Mouse (Mus musculus): ENCODE results near the gene Ky. TPM values are rescaled to one million over a fixed set of nuclear protein-coding genes. Genes with fewer than 3 reads are reported as not detected.

The Ky gene
- polyA plus RNA-seq, 1 experiment, result 1.4 TPM

DNA sequence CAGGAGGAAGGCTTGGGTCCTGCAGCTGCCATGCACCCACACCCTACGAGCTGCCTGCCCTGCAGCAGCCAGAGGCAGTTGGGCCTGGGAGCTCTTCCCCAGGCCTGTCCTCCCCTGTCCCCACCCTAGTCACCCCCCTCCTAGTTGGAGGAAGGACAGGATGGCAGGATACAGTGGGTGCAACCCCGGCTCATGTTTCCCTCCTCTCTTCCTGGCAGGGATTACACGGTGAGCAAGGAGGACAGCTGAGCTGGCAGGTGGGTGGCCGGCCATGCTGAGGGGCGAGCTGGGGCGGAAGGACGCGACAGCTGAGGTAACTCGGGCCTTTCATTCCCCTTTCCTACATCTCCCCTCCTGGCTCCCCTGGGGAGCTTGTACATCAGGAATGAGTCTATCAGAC, 11.1 kb upstream of the Ky start:
- no peak overlapping the region for H3K27ac ChIP-seq (ENCODE audit: insufficient read depth, low read length)
- no peaks in the 10 kb centered on the region for H3K4me1 ChIP-seq (ENCODE audit: control insufficient read depth, insufficient read depth, low read length)
- TF ChIP-seq EP300 (IDR thresholded peaks at IDR 0.05; ENCODE audit: insufficient read depth, low read depth, low read length) (no peak), POLR2A (IDR thresholded peaks at IDR 0.05; ENCODE audit: insufficient read depth, low read length) (no peak), CTCF (IDR thresholded peaks at IDR 0.05; ENCODE audit: low read depth, low read length) (no peak)
- no peaks in the 10 kb centered on the region for H3K27me3 ChIP-seq (ENCODE audit: control insufficient read depth, insufficient read depth, low read length, poor library complexity, severe bottlenecking)
- H3K9ac ChIP-seq (ENCODE audit: low read depth, poor library complexity, severe bottlenecking), result no peak overlapping the region
- H3K36me3 ChIP-seq (ENCODE audit: control insufficient read depth, insufficient read depth, low read length, poor library complexity, severe bottlenecking), result no peaks in the 10 kb centered on the region
- no peaks in the 10 kb centered on the region for H3K9me3 ChIP-seq (replicated peaks; ENCODE audit: control insufficient read depth, insufficient read depth, low read length, poor library complexity, severe bottlenecking)
- H3K4me3 ChIP-seq (ENCODE audit: low read depth, low read length), result no peak overlapping the region

DNA sequence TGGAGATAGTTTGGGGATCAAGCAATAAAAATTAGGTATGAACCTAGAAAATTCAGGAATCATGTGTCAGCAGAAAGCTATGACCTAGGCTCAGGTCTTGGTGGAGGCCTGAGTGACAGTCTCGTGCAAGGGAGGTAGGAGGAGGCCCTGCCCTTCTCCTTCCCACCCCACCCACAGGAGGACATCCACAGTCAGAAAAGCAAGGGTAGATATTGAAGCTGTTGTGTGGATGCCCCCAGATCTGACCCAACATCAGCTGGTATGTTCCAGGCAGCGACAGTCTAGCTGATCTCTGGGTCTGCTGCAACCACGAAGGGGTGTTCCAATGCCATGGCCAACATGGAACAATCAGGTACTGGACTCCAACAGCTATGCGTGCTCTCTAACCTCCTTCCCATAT, 10.3 kb upstream of the Ky start:
- H3K27me3 ChIP-seq (ENCODE audit: control insufficient read depth, insufficient read depth, low read length, poor library complexity, severe bottlenecking), result no peaks in the 10 kb centered on the region
- no peak overlapping the region for H3K4me3 ChIP-seq (ENCODE audit: low read depth, low read length)
- TF ChIP-seq CTCF (IDR thresholded peaks at IDR 0.05; ENCODE audit: low read depth, low read length), result no peak
- no peak for TF ChIP-seq POLR2A (IDR thresholded peaks at IDR 0.05; ENCODE audit: insufficient read depth, low read length)
- no peaks in the 10 kb centered on the region for H3K36me3 ChIP-seq (ENCODE audit: control insufficient read depth, insufficient read depth, low read length, poor library complexity, severe bottlenecking)
- no peak overlapping the region for H3K27ac ChIP-seq (ENCODE audit: insufficient read depth, low read length)
- no peaks in the 10 kb centered on the region for H3K9me3 ChIP-seq (replicated peaks; ENCODE audit: control insufficient read depth, insufficient read depth, low read length, poor library complexity, severe bottlenecking)
- H3K9ac ChIP-seq (ENCODE audit: low read depth, poor library complexity, severe bottlenecking), result no peak overlapping the region
- no peaks in the 10 kb centered on the region for H3K4me1 ChIP-seq (ENCODE audit: control insufficient read depth, insufficient read depth, low read length)

DNA sequence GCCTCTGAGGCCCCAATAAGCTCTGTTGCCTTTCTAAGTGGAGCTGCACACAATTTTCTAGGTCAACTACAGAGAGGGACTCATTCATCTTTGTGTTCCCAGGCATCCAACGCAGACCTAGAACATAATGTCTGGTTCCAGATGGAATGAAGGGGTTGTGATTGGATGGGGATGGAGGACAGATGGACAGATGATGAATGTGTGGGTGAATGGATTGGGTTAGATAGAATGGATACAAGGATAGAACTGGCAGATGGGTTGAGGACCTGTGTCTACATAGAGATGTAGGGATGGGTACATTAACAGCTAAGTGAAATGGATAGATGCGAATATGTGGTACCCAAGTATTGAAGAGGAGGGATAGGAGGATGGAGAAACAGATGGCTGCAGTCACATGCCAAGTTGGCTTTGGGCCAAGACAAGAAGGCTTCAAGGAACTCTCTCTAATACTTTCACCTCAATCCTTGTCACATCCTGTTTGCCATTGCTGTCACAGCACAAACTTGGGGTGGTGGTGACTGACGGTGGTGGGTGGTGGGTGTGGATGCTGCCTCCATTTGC, 9.0 kb upstream of the Ky start:
- TF ChIP-seq EP300 (IDR thresholded peaks at IDR 0.05; ENCODE audit: insufficient read depth, low read depth, low read length), result no peak
- no peak for TF ChIP-seq CTCF (IDR thresholded peaks at IDR 0.05; ENCODE audit: low read depth, low read length)
- TF ChIP-seq POLR2A (IDR thresholded peaks at IDR 0.05; ENCODE audit: insufficient read depth, low read length), result no peak
- Histone ChIP-seq H3K9ac (ENCODE audit: low read depth, poor library complexity, severe bottlenecking) (no peak overlapping the region), H3K4me1 (ENCODE audit: control insufficient read depth, insufficient read depth, low read length) (no peaks in the 10 kb centered on the region), H3K36me3 (ENCODE audit: control insufficient read depth, insufficient read depth, low read length, poor library complexity, severe bottlenecking) (no peaks in the 10 kb centered on the region), H3K9me3 (replicated peaks; ENCODE audit: control insufficient read depth, insufficient read depth, low read length, poor library complexity, severe bottlenecking) (no peaks in the 10 kb centered on the region), H3K27ac (ENCODE audit: insufficient read depth, low read length) (no peak overlapping the region), H3K4me3 (ENCODE audit: low read depth, low read length) (no peak overlapping the region), H3K27me3 (ENCODE audit: control insufficient read depth, insufficient read depth, low read length, poor library complexity, severe bottlenecking) (no peaks in the 10 kb centered on the region)

DNA sequence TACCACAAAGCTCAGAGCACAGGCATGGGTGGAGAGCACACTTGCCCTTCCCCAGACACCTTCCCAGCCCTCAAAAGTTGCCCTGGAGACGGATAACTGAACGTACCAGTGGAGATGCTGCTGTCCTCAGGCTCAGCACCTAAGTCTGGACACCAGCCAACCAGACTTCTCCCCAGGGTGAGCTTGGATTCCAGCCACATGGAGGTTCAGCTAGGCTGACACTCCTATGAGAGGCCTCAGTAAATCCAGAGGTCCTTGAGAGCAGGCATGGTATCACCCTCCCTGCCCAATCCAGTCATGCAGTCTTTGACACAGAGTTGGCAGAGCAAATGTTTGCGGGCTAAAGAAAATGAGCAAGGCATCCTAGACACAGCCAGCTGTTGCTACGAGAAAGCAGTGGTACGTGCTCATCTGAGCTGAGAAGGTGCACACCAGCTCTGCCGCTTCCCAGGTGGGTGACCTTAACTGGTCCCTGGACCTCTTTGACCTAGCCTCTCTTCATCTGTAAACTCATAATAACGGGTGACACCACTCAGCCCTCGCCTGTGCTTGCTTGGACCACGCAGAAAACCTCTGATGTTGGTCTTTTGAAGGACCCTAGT, 8.4 kb upstream of the Ky start:
- H3K9me3 ChIP-seq (replicated peaks; ENCODE audit: control insufficient read depth, insufficient read depth, low read length, poor library complexity, severe bottlenecking), result no peaks in the 10 kb centered on the region
- no peaks in the 10 kb centered on the region for H3K27me3 ChIP-seq (ENCODE audit: control insufficient read depth, insufficient read depth, low read length, poor library complexity, severe bottlenecking)
- H3K4me3 ChIP-seq (ENCODE audit: low read depth, low read length), result no peak overlapping the region
- no peaks in the 10 kb centered on the region for H3K4me1 ChIP-seq (ENCODE audit: control insufficient read depth, insufficient read depth, low read length)
- no peak overlapping the region for H3K9ac ChIP-seq (ENCODE audit: low read depth, poor library complexity, severe bottlenecking)
- no peak for TF ChIP-seq CTCF (IDR thresholded peaks at IDR 0.05; ENCODE audit: low read depth, low read length)
- no peak for TF ChIP-seq EP300 (IDR thresholded peaks at IDR 0.05; ENCODE audit: insufficient read depth, low read depth, low read length)
- TF ChIP-seq POLR2A (IDR thresholded peaks at IDR 0.05; ENCODE audit: insufficient read depth, low read length), result no peak
- H3K27ac ChIP-seq (ENCODE audit: insufficient read depth, low read length), result no peak overlapping the region
- H3K36me3 ChIP-seq (ENCODE audit: control insufficient read depth, insufficient read depth, low read length, poor library complexity, severe bottlenecking), result no peaks in the 10 kb centered on the region

DNA sequence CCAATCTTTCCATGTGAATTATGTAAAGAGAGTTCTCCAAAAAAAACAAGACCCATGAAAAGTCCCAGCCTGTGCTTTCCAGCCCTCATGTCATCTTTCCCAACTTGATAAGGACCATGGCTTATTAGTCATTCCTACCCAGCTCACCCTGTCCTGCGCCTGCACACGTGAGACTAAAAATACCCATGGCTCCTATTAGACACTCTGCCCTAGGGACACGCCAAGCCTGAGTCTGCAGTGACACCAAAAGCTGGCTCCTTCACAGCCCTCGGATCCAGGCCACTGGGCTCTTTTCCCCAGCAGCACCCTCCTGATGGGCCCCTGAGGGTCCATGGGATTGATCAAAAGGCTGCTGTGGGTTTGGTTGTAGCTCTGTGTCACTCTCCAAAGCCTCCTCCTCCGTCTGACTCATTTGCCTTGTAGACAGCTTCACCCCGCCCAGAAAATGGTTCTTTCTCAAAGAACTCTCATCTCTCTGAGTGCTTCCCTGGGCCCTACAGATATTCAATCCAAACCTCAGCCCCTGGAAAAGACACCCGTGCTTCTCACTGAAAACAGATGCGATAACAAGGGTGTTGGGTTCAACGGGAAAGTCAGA, 7.6 kb upstream of the Ky start:
- Histone ChIP-seq H3K4me1 (ENCODE audit: control insufficient read depth, insufficient read depth, low read length) (no peaks in the 10 kb centered on the region), H3K36me3 (ENCODE audit: control insufficient read depth, insufficient read depth, low read length, poor library complexity, severe bottlenecking) (no peaks in the 10 kb centered on the region), H3K4me3 (ENCODE audit: low read depth, low read length) (no peak overlapping the region), H3K9me3 (replicated peaks; ENCODE audit: control insufficient read depth, insufficient read depth, low read length, poor library complexity, severe bottlenecking) (no peaks in the 10 kb centered on the region), H3K27me3 (ENCODE audit: control insufficient read depth, insufficient read depth, low read length, poor library complexity, severe bottlenecking) (no peaks in the 10 kb centered on the region), H3K9ac (ENCODE audit: low read depth, poor library complexity, severe bottlenecking) (no peak overlapping the region), H3K27ac (ENCODE audit: insufficient read depth, low read length) (no peak overlapping the region)
- TF ChIP-seq CTCF (IDR thresholded peaks at IDR 0.05; ENCODE audit: low read depth, low read length) (no peak), EP300 (IDR thresholded peaks at IDR 0.05; ENCODE audit: insufficient read depth, low read depth, low read length) (no peak), POLR2A (IDR thresholded peaks at IDR 0.05; ENCODE audit: insufficient read depth, low read length) (no peak)

DNA sequence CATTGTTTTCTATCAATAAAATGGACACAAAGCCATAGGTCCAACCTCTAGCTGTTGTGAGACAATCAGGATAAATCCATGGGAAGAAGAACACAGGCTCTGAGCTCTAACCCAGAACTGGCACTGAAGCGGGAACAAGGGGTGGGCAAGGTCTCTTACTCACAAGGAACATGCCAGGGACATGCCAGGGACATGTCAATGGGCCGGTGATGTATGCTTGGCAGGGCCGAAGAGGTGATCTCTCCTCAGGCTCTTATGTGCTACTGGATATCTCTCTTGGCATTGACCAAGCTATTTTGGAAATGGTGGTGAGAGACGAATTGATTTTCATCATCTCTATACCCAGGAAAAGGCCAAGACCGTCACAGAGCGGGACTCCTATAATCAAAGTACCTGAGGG, 6.8 kb upstream of the Ky start:
- H3K27me3 ChIP-seq (ENCODE audit: control insufficient read depth, insufficient read depth, low read length, poor library complexity, severe bottlenecking), result no peaks in the 10 kb centered on the region
- no peaks in the 10 kb centered on the region for H3K4me1 ChIP-seq (ENCODE audit: control insufficient read depth, insufficient read depth, low read length)
- H3K9me3 ChIP-seq (replicated peaks; ENCODE audit: control insufficient read depth, insufficient read depth, low read length, poor library complexity, severe bottlenecking), result no peaks in the 10 kb centered on the region
- no peak overlapping the region for H3K4me3 ChIP-seq (ENCODE audit: low read depth, low read length)
- H3K9ac ChIP-seq (ENCODE audit: low read depth, poor library complexity, severe bottlenecking), result no peak overlapping the region
- H3K36me3 ChIP-seq (ENCODE audit: control insufficient read depth, insufficient read depth, low read length, poor library complexity, severe bottlenecking), result no peaks in the 10 kb centered on the region
- no peak overlapping the region for H3K27ac ChIP-seq (ENCODE audit: insufficient read depth, low read length)
- TF ChIP-seq POLR2A (IDR thresholded peaks at IDR 0.05; ENCODE audit: insufficient read depth, low read length), result no peak
- TF ChIP-seq EP300 (IDR thresholded peaks at IDR 0.05; ENCODE audit: insufficient read depth, low read depth, low read length), result no peak
- no peak for TF ChIP-seq CTCF (IDR thresholded peaks at IDR 0.05; ENCODE audit: low read depth, low read length)

Measured in ES-Bruce4 (cell line).